Mouse (Mus musculus): ENCODE data around the gene Wnk4. TPM values are rescaled to one million over a fixed set of nuclear protein-coding genes. Genes with fewer than 3 reads are reported as not detected.
"Not testable (repeated sequence)": the region's sequence is repeated elsewhere in the genome, so short reads cannot be mapped to it uniquely, and the experiment has no call there.

Wnk4 gene
- total RNA-seq, 2 experiments from 2014 or later, result 1.5 to 2.5 TPM

- DNase-seq, result peak; percentile 95 to 96
Observed at GRCm38 (mm10) chr11:101315665-101316500, 55.5 kb downstream of the Wnk4 start, which contains the start of gene Psme3. TSS of gene Psme3 (plus strand) at chr11:101316213.

GRCm38 (mm10) chr11:101316501-101316917 lies 56.1 kb downstream of the Wnk4 start:
- DNase-seq, result peak; percentile 43 to 57

- DNase-seq, result peak; percentile 73 to 84
Observed at GRCm38 (mm10) chr11:101323609-101324008, 63.2 kb downstream of the Wnk4 start.

- DNase-seq, result no peak
Observed at GRCm38 (mm10) chr11:101324763-101325162, 64.4 kb downstream of the Wnk4 start, which contains the start of gene Aoc2. TSS of gene Aoc2 (plus strand) at chr11:101325063.

- DNase-seq, result not testable (repeated sequence)
Observed at GRCm38 (mm10) chr11:101325201-101325600, 64.8 kb downstream of the Wnk4 start.

GRCm38 (mm10) chr11:101326147-101326546 lies 65.8 kb downstream of the Wnk4 start:
- DNase-seq, result no peak

Other genes with a start within 250 kb of the Wnk4 start
- gene Naglu, start 190.6 kb upstream of the Wnk4 start, total RNA-seq (2021), result 10 to 100 TPM; 36.3 to 47.0 TPM
- 1 to 10 TPM; 1.5 to 3.3 TPM for gene Hsd17b1, start 182.2 kb upstream of the Wnk4 start, total RNA-seq (2021)
- gene Coasy, start 178.0 kb upstream of the Wnk4 start, total RNA-seq (2021), result 100 to 1,000 TPM in 1 of 2 experiments, 10 to 100 TPM in 1; 71.3 to 111 TPM
- 10 to 100 TPM; 50.1 to 63.1 TPM for gene Mlx, start 173.3 kb upstream of the Wnk4 start, total RNA-seq (2021)
- 1 to 10 TPM; 5.8 to 6.6 TPM for gene Psmc3ip, start 165.1 kb upstream of the Wnk4 start, total RNA-seq (2021)
- gene Retreg3, start 140.7 kb upstream of the Wnk4 start, total RNA-seq (2021), result 10 to 100 TPM; 53.2 to 57.2 TPM
- 10 to 100 TPM; 41.3 to 42.7 TPM for gene Tubg1, start 140.6 kb upstream of the Wnk4 start, total RNA-seq (2021)
- 1 to 10 TPM; 5.9 to 7.0 TPM for gene Tubg2, start 104.7 kb upstream of the Wnk4 start, total RNA-seq (2021)
- 1 to 10 TPM; 4.6 to 4.9 TPM for gene Cntnap1, start 90.0 kb upstream of the Wnk4 start, total RNA-seq (2021)
- gene Plekhh3, start 89.2 kb upstream of the Wnk4 start, total RNA-seq (2021), result 10 to 100 TPM; 21.5 to 30.0 TPM
- under 1 TPM in 1 of 2 experiments, not detected in 1; 0.43 TPM for gene Ccr10, start 85.1 kb upstream of the Wnk4 start, total RNA-seq (2021)
- 10 to 100 TPM; 30.0 to 37.7 TPM for gene Ezh1, start 34.1 kb upstream of the Wnk4 start, total RNA-seq (2021)
- 10 to 100 TPM; 39.5 to 61.8 TPM for gene Ramp2, start 14.5 kb upstream of the Wnk4 start, total RNA-seq (2021)
- 100 to 1,000 TPM in 1 of 2 experiments, 10 to 100 TPM in 1; 90.6 to 121 TPM for gene Vps25, start 6.9 kb upstream of the Wnk4 start, total RNA-seq (2021)
- gene Cntd1, start 18.4 kb downstream of the Wnk4 start, total RNA-seq (2021), result under 1 TPM; 0.23 to 0.26 TPM
- 10 to 100 TPM; 69.2 to 75.4 TPM for gene Coa3, start 18.5 kb downstream of the Wnk4 start, total RNA-seq (2021)
- gene Becn1, start 41.7 kb downstream of the Wnk4 start, total RNA-seq (2021), result 100 to 1,000 TPM; 150 to 159 TPM
- 100 to 1,000 TPM; 122 to 145 TPM for gene Psme3, start 55.6 kb downstream of the Wnk4 start, total RNA-seq (2021)
- gene Aoc2, start 64.5 kb downstream of the Wnk4 start, total RNA-seq (2021), result 1 to 10 TPM; 4.6 to 7.1 TPM
- 10 to 100 TPM; 40.4 to 67.8 TPM for gene Aoc3, start 70.0 kb downstream of the Wnk4 start, total RNA-seq (2021)
- gene G6pc, start 107.0 kb downstream of the Wnk4 start, total RNA-seq (2021), result 1 to 10 TPM; 2.9 to 6.4 TPM
- gene Aarsd1, start 157.0 kb downstream of the Wnk4 start, total RNA-seq (2021), result 10 to 100 TPM; 30.1 to 35.2 TPM
- 1 to 10 TPM; 2.6 to 5.6 TPM for gene Gm27029, start 164.2 kb downstream of the Wnk4 start, total RNA-seq (2021)
- 10 to 100 TPM; 24.1 to 26.7 TPM for gene Rundc1, start 164.5 kb downstream of the Wnk4 start, total RNA-seq (2021)
- gene Ptges3l, start 164.8 kb downstream of the Wnk4 start, total RNA-seq (2021), result 1 to 10 TPM; 2.6 to 3.4 TPM
- 10 to 100 TPM; 77.7 to 94.3 TPM for gene Rpl27, start 181.7 kb downstream of the Wnk4 start, total RNA-seq (2021)
- gene Ifi35, start 187.8 kb downstream of the Wnk4 start, total RNA-seq (2021), result 10 to 100 TPM; 39.1 to 41.8 TPM
- gene Rnd2, start 204.4 kb downstream of the Wnk4 start, total RNA-seq (2021), result 10 to 100 TPM; 10.2 to 11.6 TPM
- 100 to 1,000 TPM; 123 to 141 TPM for gene Vat1, start 205.7 kb downstream of the Wnk4 start, total RNA-seq (2021)